Mouse (Mus musculus) liver, postnatal 0 days (tissue): ENCODE data around the gene Tmem11. TPM values are rescaled to one million over a fixed set of nuclear protein-coding genes. Genes with fewer than 3 reads are reported as not detected.
A peak's percentile ranks its signal among the peaks of the same experiment; 100 is the strongest.

Experiments used
- ATAC-seq: fragments of 200-750 bp; cut with Nextera tagmentation; 2 replicates; pipeline ENCODE4 v1.8.0; 2017; ENCODE audit warnings: mild to moderate bottlenecking, moderate library complexity
- DNase-seq: peaks from one replicate; pipeline ENCODE4 v3.0.0-alpha.2; 2016
- H3K27ac ChIP-seq: fragments of 300-500 bp; sonication (generic); 2 replicates; pipeline ENCODE4 v1.5.1; 2014; ENCODE audit warnings: antibody characterized with exemption, moderate library complexity, mild to moderate bottlenecking, low read depth
- H3K27me3 ChIP-seq: fragments of 300-500 bp; sonication (generic); 2 replicates; pipeline ENCODE4 v1.6.1; 2014; ENCODE audit warnings: low read length, control low read depth, mixed read lengths; ENCODE audit not compliant: insufficient read depth
- H3K36me3 ChIP-seq: fragments of 300-500 bp; sonication (generic); replicated peaks from 2 replicates; pipeline ENCODE4 v1.6.1; 2014; ENCODE audit warnings: mild to moderate bottlenecking, control low read depth, low read length, moderate library complexity, mixed read lengths; ENCODE audit not compliant: insufficient read depth
- H3K4me1 ChIP-seq: fragments of 300-500 bp; sonication (generic); 2 replicates; pipeline ENCODE4 v1.6.1; 2014; ENCODE audit warnings: antibody characterized with exemption, mild to moderate bottlenecking, control low read depth; ENCODE audit not compliant: insufficient read depth
- H3K4me2 ChIP-seq: fragments of 300-500 bp; sonication (generic); 2 replicates; pipeline ENCODE4 v1.6.1; 2014; ENCODE audit warnings: low read depth, mild to moderate bottlenecking, low read length, moderate library complexity, mixed read lengths
- H3K4me3 ChIP-seq: fragments of 300-500 bp; sonication (generic); 2 replicates; pipeline ENCODE4 v1.5.1; 2014; ENCODE audit warnings: low read depth, low read length
- H3K9ac ChIP-seq: fragments of 300-500 bp; sonication (generic); replicated peaks from 2 replicates; pipeline ENCODE4 v1.6.1; 2014; ENCODE audit warnings: mild to moderate bottlenecking, moderate library complexity
- H3K9me3 ChIP-seq: fragments of 300-500 bp; sonication (generic); 2 replicates; pipeline ENCODE4 v1.6.1; 2016; ENCODE audit warnings: mild to moderate bottlenecking, control low read depth, low read length, mixed read lengths
- CTCF ChIP-seq: sonication (generic); IDR thresholded peaks from 2 replicates; pipeline ENCODE4 v1.5.1; 2016; ENCODE audit warnings: antibody characterized with exemption, low read depth
- EP300 ChIP-seq: IDR thresholded peaks from 2 replicates; pipeline ENCODE4 v1.6.1; 2016; ENCODE audit warnings: antibody characterized with exemption, low read depth, mild to moderate bottlenecking
- WGBS: fragments of 180-500 bp; shearing (Covaris S2); extraction: QIAGEN DNeasy Blood & Tissue Kit; methylation state at CpG from one replicate; pipeline ENCODE4 v1.1.7; 2014; ENCODE audit not compliant: insufficient replicate concordance; 5-methylcytosine and 5-hydroxymethylcytosine counted together
- polyA plus RNA-seq: library from polyadenylated mRNA; unstranded; fragments of >200 nt; fragmentation: Nextera tagmentation; extraction: Ambion mirVana; gene quantifications from 2 replicates; pipeline ENCODE4 v1.2.1, GENCODE M21; 2015

The Tmem11 gene
- polyA plus RNA-seq, 1 experiment from 2014 or later = 26.7 TPM

GRCm38 (mm10) chr11:60843412-60843811 lies 35.7 kb downstream of the Tmem11 start:
- TF ChIP-seq EP300 (no peak), CTCF (no peak)
- Histone ChIP-seq H3K27me3 (no peaks in the 10 kb centered on the region), H3K9me3 (no peaks in the 10 kb centered on the region), H3K9ac (no peak overlapping the region), H3K4me1 (0 out of 2 replicates have a peak, but pooled peaks cover 3% of the 10 kb centered on the region), H3K27ac (no peak overlapping the region), H3K4me3 (no peak overlapping the region), H3K36me3 (peaks cover 12% of the 10 kb centered on the region; the same call in 1 of the 2 replicates), H3K4me2 (no peak overlapping the region)
- 80% methylated on average over 5 of the region's 5 CpGs for WGBS
- ATAC-seq (no peak), DNase-seq (no peak)

GRCm38 (mm10) chr11:60841467-60842200 lies 37.4 kb downstream of the Tmem11 start:
- no peak overlapping the region for H3K9ac ChIP-seq
- no peaks in the 10 kb centered on the region for H3K27me3 ChIP-seq
- ATAC-seq (no peak), DNase-seq (no peak)
- H3K4me1 ChIP-seq = peaks cover 12% of the 10 kb centered on the region; the same call in 1 of the 2 replicates
- no peak for TF ChIP-seq EP300
- TF ChIP-seq CTCF = no peak
- H3K4me2 ChIP-seq = no peak overlapping the region
- H3K9me3 ChIP-seq = no peaks in the 10 kb centered on the region
- WGBS = 84% methylated on average over 12 of the region's 12 CpGs
- H3K4me3 ChIP-seq = no peak overlapping the region
- no peak overlapping the region for H3K27ac ChIP-seq
- H3K36me3 ChIP-seq = peaks cover 7% of the 10 kb centered on the region; the same call in 1 of the 2 replicates

- peak overlapping the region; percentile 48 for H3K4me2 ChIP-seq
- H3K4me1 ChIP-seq = peaks cover 12% of the 10 kb centered on the region; the same call in 1 of the 2 replicates
- TF ChIP-seq EP300 (no peak), CTCF (no peak)
- ATAC-seq (peak; percentile 84), DNase-seq (peak; percentile 37)
- no peaks in the 10 kb centered on the region for H3K27me3 ChIP-seq
- 53% methylated on average over 10 of the region's 10 CpGs for WGBS
- peak overlapping the region; percentile 77 for H3K27ac ChIP-seq
- peak overlapping the region; percentile 44; the same call in 1 of the 2 replicates for H3K9ac ChIP-seq
- H3K36me3 ChIP-seq = no peaks in the 10 kb centered on the region
- H3K4me3 ChIP-seq = no peak overlapping the region
- H3K9me3 ChIP-seq = no peaks in the 10 kb centered on the region
These were observed 41.2 kb downstream of the Tmem11 start for GRCm38 (mm10) chr11:60837644-60838406.

- Histone ChIP-seq H3K4me2 (no peak overlapping the region), H3K9me3 (no peaks in the 10 kb centered on the region), H3K27ac (no peak overlapping the region), H3K4me3 (no peak overlapping the region), H3K9ac (no peak overlapping the region), H3K4me1 (peaks cover 12% of the 10 kb centered on the region; the same call in 1 of the 2 replicates), H3K36me3 (no peaks in the 10 kb centered on the region), H3K27me3 (no peaks in the 10 kb centered on the region)
- DNase-seq (no peak), ATAC-seq (no peak)
- WGBS = 90% methylated on average over 6 of the region's 6 CpGs
- TF ChIP-seq EP300 (no peak), CTCF (no peak)
These were observed 42.2 kb downstream of the Tmem11 start for GRCm38 (mm10) chr11:60836897-60837296.

- Histone ChIP-seq H3K27me3 (no peaks in the 10 kb centered on the region), H3K4me1 (peaks cover 11% of the 10 kb centered on the region), H3K9me3 (no peaks in the 10 kb centered on the region), H3K9ac (peak within 1 kb of the TSS; percentile 68), H3K4me3 (peak within 1 kb of the TSS; percentile 62), H3K36me3 (no peaks in the 10 kb centered on the region), H3K4me2 (peak within 1 kb of the TSS; percentile 86), H3K27ac (peak within 1 kb of the TSS; percentile 82)
- TF ChIP-seq CTCF (no peak), EP300 (no peak; the same call in 1 of the 2 replicates)
- peak; percentile 96 for ATAC-seq
- WGBS = under 1% methylated on average over 34 of the region's 34 CpGs
- DNase-seq = peak; percentile 85
These were observed 48.5 kb downstream of the Tmem11 start, which contains the start of gene Dhrs7b for GRCm38 (mm10) chr11:60830433-60831052. Gene Dhrs7b, plus strand, starts transcription at chr11:60830631.

DNA sequence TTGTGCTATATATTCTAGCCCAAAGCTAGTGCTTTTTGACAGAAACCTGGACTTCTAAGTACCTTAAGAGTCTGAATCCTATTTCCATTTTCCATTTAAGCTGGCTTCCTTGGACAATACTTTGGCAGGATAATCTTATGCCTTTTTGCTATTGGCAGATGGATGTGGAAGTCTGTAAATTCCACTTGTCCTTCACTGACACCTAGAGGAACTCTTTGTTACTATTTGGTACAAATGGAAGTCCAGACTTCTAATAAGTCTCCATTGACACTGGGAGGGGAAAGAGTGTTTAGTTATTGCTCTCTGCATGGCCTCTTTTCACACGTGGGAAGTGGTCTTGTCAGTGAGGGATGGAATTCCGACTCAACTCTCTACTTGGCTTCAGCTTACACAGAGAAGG lies 50.2 kb downstream of the Tmem11 start:
- ATAC-seq (no peak), DNase-seq (no peak)
- WGBS = 18% methylated on average over 2 of the region's 2 CpGs
- no peak overlapping the region for H3K4me3 ChIP-seq
- no peaks in the 10 kb centered on the region for H3K36me3 ChIP-seq
- H3K9me3 ChIP-seq = no peaks in the 10 kb centered on the region
- H3K27me3 ChIP-seq = no peaks in the 10 kb centered on the region
- TF ChIP-seq CTCF (peak; percentile 64), EP300 (no peak)
- H3K27ac ChIP-seq = no peak overlapping the region
- no peak overlapping the region for H3K4me2 ChIP-seq
- peaks cover 11% of the 10 kb centered on the region for H3K4me1 ChIP-seq
- H3K9ac ChIP-seq = no peak overlapping the region
